Mouse (Mus musculus) hindbrain, embryonic 11.5 days (tissue): Measurements from ENCODE around the gene Snrnp70. TPM values are rescaled to one million over a fixed set of nuclear protein-coding genes. Genes with fewer than 3 reads are reported as not detected.

Source experiments
- ATAC-seq: fragments of 200-750 bp; cut with Nextera tagmentation; 2 replicates; pipeline ENCODE4 v1.8.0; 2017; ENCODE audit warnings: mild to moderate bottlenecking, moderate TSS enrichment, moderate library complexity; ENCODE audit not compliant: low FRiP score
- DNase-seq: peaks from one replicate; pipeline ENCODE4 v3.0.0-alpha.2; 2015; ENCODE audit warnings: low spot score
- H3K27ac ChIP-seq: fragments of 300-500 bp; sonication (generic); 2 replicates; pipeline ENCODE4 v1.5.1; 2014; ENCODE audit warnings: mild to moderate bottlenecking, low read depth, low read length
- H3K27me3 ChIP-seq: fragments of 300-500 bp; sonication (generic); 2 replicates; pipeline ENCODE4 v1.6.1; 2014; ENCODE audit warnings: mild to moderate bottlenecking, low read length, moderate library complexity, mixed read lengths; ENCODE audit not compliant: control insufficient read depth, insufficient read depth
- H3K36me3 ChIP-seq: fragments of 300-500 bp; sonication (generic); 2 replicates; pipeline ENCODE4 v1.6.1; 2014; ENCODE audit warnings: mild to moderate bottlenecking, low read length, moderate library complexity, mixed read lengths; ENCODE audit not compliant: control insufficient read depth, insufficient read depth
- H3K4me1 ChIP-seq: fragments of 300-500 bp; sonication (generic); replicated peaks from 2 replicates; pipeline ENCODE4 v1.6.1; 2014; ENCODE audit warnings: low read length, mixed read lengths; ENCODE audit not compliant: control insufficient read depth, insufficient read depth
- H3K4me2 ChIP-seq: fragments of 300-500 bp; sonication (generic); replicated peaks from 2 replicates; pipeline ENCODE4 v1.6.1; 2014; ENCODE audit warnings: mild to moderate bottlenecking, low read depth, low read length
- H3K4me3 ChIP-seq: fragments of 300-500 bp; sonication (generic); 2 replicates; pipeline ENCODE4 v1.5.1; 2014; ENCODE audit warnings: low read depth, low read length
- H3K9ac ChIP-seq: fragments of 300-500 bp; sonication (generic); 2 replicates; pipeline ENCODE4 v1.6.1; 2014; ENCODE audit warnings: low read depth, low read length
- H3K9me3 ChIP-seq: fragments of 300-500 bp; sonication (generic); 2 replicates; pipeline ENCODE4 v1.6.1; 2016; ENCODE audit warnings: low read length; ENCODE audit not compliant: control insufficient read depth
- WGBS: fragments of 180-500 bp; shearing (Covaris S2); extraction: QIAGEN DNeasy Blood & Tissue Kit; methylation state at CpG from one replicate; pipeline ENCODE4 v1.1.7; 2014; 5-methylcytosine and 5-hydroxymethylcytosine counted together
- polyA plus RNA-seq: library from polyadenylated mRNA; unstranded; fragments of >200 nt; fragmentation: Nextera tagmentation; extraction: Ambion mirVana; gene quantifications from 2 replicates; pipeline ENCODE4 v1.2.1, GENCODE M21; 2014

Gene Snrnp70
- polyA plus RNA-seq, 1 experiment from 2014 or later = 114 TPM

GRCm38 (mm10) chr7:45413864-45414739 is 18.6 kb upstream of the Snrnp70 start:
- Histone ChIP-seq H3K27me3 (peaks cover 90% of the 10 kb centered on the region), H3K4me3 (peak overlapping the region; percentile 44), H3K36me3 (no peaks in the 10 kb centered on the region), H3K4me1 (no peaks in the 10 kb centered on the region; the same call in 1 of the 2 replicates), H3K9me3 (no peaks in the 10 kb centered on the region), H3K4me2 (peak overlapping the region; percentile 83), H3K27ac (no peak overlapping the region), H3K9ac (peak overlapping the region; percentile 44; the same call in 1 of the 2 replicates)
- ATAC-seq = no peak
- no peak for DNase-seq
- WGBS = 2% methylated on average over 27 of the region's 27 CpGs

- Histone ChIP-seq H3K9me3 (no peaks in the 10 kb centered on the region), H3K9ac (peak within 1 kb of the TSS; percentile 44; the same call in 1 of the 2 replicates), H3K27me3 (peaks cover 91% of the 10 kb centered on the region), H3K4me3 (peak within 1 kb of the TSS; percentile 44), H3K27ac (no peak within 1 kb of the TSS), H3K4me1 (no peaks in the 10 kb centered on the region; the same call in 1 of the 2 replicates), H3K36me3 (no peaks in the 10 kb centered on the region), H3K4me2 (peak within 1 kb of the TSS; percentile 83)
- peak; percentile 58; the same call in 1 of the 2 replicates for ATAC-seq
- DNase-seq = peak; percentile 66
- 4% methylated on average over 44 of the region's 45 CpGs for WGBS
Observed at GRCm38 (mm10) chr7:45413113-45413863, 17.7 kb upstream of the Snrnp70 start, which contains the start of gene Ntf5. Gene Ntf5, plus strand, starts transcription at chr7:45413695.

- no peak overlapping the region for H3K9ac ChIP-seq
- H3K36me3 ChIP-seq = no peaks in the 10 kb centered on the region
- no peaks in the 10 kb centered on the region for H3K9me3 ChIP-seq
- no peak overlapping the region for H3K4me2 ChIP-seq
- peaks cover 91% of the 10 kb centered on the region for H3K27me3 ChIP-seq
- no peak for DNase-seq
- no peak overlapping the region for H3K27ac ChIP-seq
- 79% methylated on average over 2 of the region's 2 CpGs for WGBS
- no peak overlapping the region for H3K4me3 ChIP-seq
- ATAC-seq = no peak
- H3K4me1 ChIP-seq = no peaks in the 10 kb centered on the region; the same call in 1 of the 2 replicates
Observed at GRCm38 (mm10) chr7:45412421-45412820, 16.9 kb upstream of the Snrnp70 start.

- ATAC-seq (no peak), DNase-seq (no peak)
- no peak overlapping the region for H3K4me3 ChIP-seq
- H3K4me1 ChIP-seq = no peaks in the 10 kb centered on the region; the same call in none of the 2 replicates
- no peaks in the 10 kb centered on the region for H3K9me3 ChIP-seq
- peaks cover 87% of the 10 kb centered on the region for H3K27me3 ChIP-seq
- no peaks in the 10 kb centered on the region for H3K36me3 ChIP-seq
- H3K9ac ChIP-seq = no peak overlapping the region
- H3K27ac ChIP-seq = no peak overlapping the region
- WGBS = 90% methylated on average over 8 of the region's 8 CpGs
- no peak overlapping the region for H3K4me2 ChIP-seq
Observed at GRCm38 (mm10) chr7:45409497-45410163, 14.1 kb upstream of the Snrnp70 start.

- no peak overlapping the region for H3K4me3 ChIP-seq
- no peaks in the 10 kb centered on the region for H3K9me3 ChIP-seq
- peaks cover 80% of the 10 kb centered on the region for H3K27me3 ChIP-seq
- no peaks in the 10 kb centered on the region for H3K36me3 ChIP-seq
- H3K9ac ChIP-seq = no peak overlapping the region
- no peaks in the 10 kb centered on the region; the same call in none of the 2 replicates for H3K4me1 ChIP-seq
- H3K4me2 ChIP-seq = no peak overlapping the region
- ATAC-seq (no peak), DNase-seq (no peak)
- 90% methylated on average over 17 of the region's 17 CpGs for WGBS
- H3K27ac ChIP-seq = no peak overlapping the region
Observed at GRCm38 (mm10) chr7:45408949-45409348, 13.4 kb upstream of the Snrnp70 start.

GRCm38 (mm10) chr7:45408351-45408750 is 12.8 kb upstream of the Snrnp70 start:
- DNase-seq (no peak), ATAC-seq (no peak)
- Histone ChIP-seq H3K4me2 (no peak overlapping the region), H3K36me3 (no peaks in the 10 kb centered on the region), H3K27me3 (peaks cover 74% of the 10 kb centered on the region), H3K4me3 (no peak overlapping the region), H3K9ac (no peak overlapping the region), H3K4me1 (no peaks in the 10 kb centered on the region; the same call in none of the 2 replicates), H3K27ac (no peak overlapping the region), H3K9me3 (no peaks in the 10 kb centered on the region)
- 78% methylated on average over 7 of the region's 7 CpGs for WGBS

- Histone ChIP-seq H3K36me3 (no peaks in the 10 kb centered on the region), H3K4me3 (no peak overlapping the region), H3K9me3 (no peaks in the 10 kb centered on the region), H3K27me3 (peaks cover 69% of the 10 kb centered on the region), H3K4me2 (no peak overlapping the region), H3K4me1 (no peaks in the 10 kb centered on the region; the same call in none of the 2 replicates), H3K9ac (no peak overlapping the region), H3K27ac (no peak overlapping the region)
- no peak for ATAC-seq
- no peak for DNase-seq
- WGBS = 77% methylated on average over 10 of the region's 10 CpGs
Observed at GRCm38 (mm10) chr7:45407836-45408235, 12.3 kb upstream of the Snrnp70 start.
